Mouse (Mus musculus): ENCODE measurements around the gene Ros1. TPM values are rescaled to one million over a fixed set of nuclear protein-coding genes. Genes with fewer than 3 reads are reported as not detected.

Ros1 gene
- polyA plus RNA-seq, 1 experiment: not detected

GRCm38 (mm10) chr10:52133354-52134074 is 61.5 kb downstream of the Ros1 start:
- Histone ChIP-seq H3K27me3 (ENCODE audit: control insufficient read depth, insufficient read depth, insufficient read length) (no peaks in the 10 kb centered on the region), H3K4me3 (ENCODE audit: insufficient read depth, poor library complexity, severe bottlenecking) (no peak overlapping the region), H3K36me3 (ENCODE audit: control insufficient read depth, insufficient read depth) (no peaks in the 10 kb centered on the region), H3K79me2 (ENCODE audit: control insufficient read depth, insufficient read depth) (no peaks in the 10 kb centered on the region), H3K79me3 (ENCODE audit: low read depth) (no peaks in the 10 kb centered on the region), H3ac (ENCODE audit: control insufficient read depth, insufficient read length, low read depth) (no peak overlapping the region)
- TF ChIP-seq FOSL1 (IDR thresholded peaks at IDR 0.05; ENCODE audit: insufficient read depth, low read length, poor library complexity, severe bottlenecking) (no peak), USF1 (IDR thresholded peaks at IDR 0.05; ENCODE audit: low read depth) (no peak), CEBPB (IDR thresholded peaks at IDR 0.05; ENCODE audit: low read depth) (no peak), CTCF (IDR thresholded peaks at IDR 0.05; ENCODE audit: control insufficient read depth, insufficient read depth, insufficient read length) (no peak), MYOD1 (IDR thresholded peaks at IDR 0.05; ENCODE audit: control insufficient read depth, insufficient read length, low read depth) (no peak), MAX (IDR thresholded peaks at IDR 0.05) (no peak), MYOG (IDR thresholded peaks at IDR 0.05; ENCODE audit: control insufficient read depth, extremely low read depth, insufficient read length) (no peak)

- no peak for TF ChIP-seq MAX (IDR thresholded peaks at IDR 0.05)
- TF ChIP-seq USF1 (IDR thresholded peaks at IDR 0.05; ENCODE audit: low read depth): no peak
- no peak for TF ChIP-seq CTCF (IDR thresholded peaks at IDR 0.05; ENCODE audit: control insufficient read depth, insufficient read depth, insufficient read length)
- TF ChIP-seq FOSL1 (IDR thresholded peaks at IDR 0.05; ENCODE audit: insufficient read depth, low read length, poor library complexity, severe bottlenecking): no peak
- TF ChIP-seq MYOG (IDR thresholded peaks at IDR 0.05; ENCODE audit: control insufficient read depth, extremely low read depth, insufficient read length): no peak
- TF ChIP-seq CEBPB (IDR thresholded peaks at IDR 0.05; ENCODE audit: low read depth): no peak
- TF ChIP-seq MYOD1 (IDR thresholded peaks at IDR 0.05; ENCODE audit: control insufficient read depth, insufficient read length, low read depth): no peak
- Histone ChIP-seq H3K27me3 (ENCODE audit: control insufficient read depth, insufficient read depth, insufficient read length) (no peaks in the 10 kb centered on the region), H3K79me3 (ENCODE audit: low read depth) (no peaks in the 10 kb centered on the region), H3ac (ENCODE audit: control insufficient read depth, insufficient read length, low read depth) (no peak overlapping the region), H3K79me2 (ENCODE audit: control insufficient read depth, insufficient read depth) (no peaks in the 10 kb centered on the region), H3K4me3 (ENCODE audit: insufficient read depth, poor library complexity, severe bottlenecking) (no peak overlapping the region), H3K36me3 (ENCODE audit: control insufficient read depth, insufficient read depth) (no peaks in the 10 kb centered on the region)
Observed at GRCm38 (mm10) chr10:52130762-52131161, 64.3 kb downstream of the Ros1 start.

GRCm38 (mm10) chr10:52128874-52129412 is 66.1 kb downstream of the Ros1 start:
- H3ac ChIP-seq (ENCODE audit: control insufficient read depth, insufficient read length, low read depth): no peak overlapping the region
- no peaks in the 10 kb centered on the region for H3K36me3 ChIP-seq (ENCODE audit: control insufficient read depth, insufficient read depth)
- H3K27me3 ChIP-seq (ENCODE audit: control insufficient read depth, insufficient read depth, insufficient read length): no peaks in the 10 kb centered on the region
- TF ChIP-seq MYOG (IDR thresholded peaks at IDR 0.05; ENCODE audit: control insufficient read depth, extremely low read depth, insufficient read length) (no peak), CEBPB (IDR thresholded peaks at IDR 0.05; ENCODE audit: low read depth) (no peak), MYOD1 (IDR thresholded peaks at IDR 0.05; ENCODE audit: control insufficient read depth, insufficient read length, low read depth) (no peak), CTCF (IDR thresholded peaks at IDR 0.05; ENCODE audit: control insufficient read depth, insufficient read depth, insufficient read length) (no peak), FOSL1 (IDR thresholded peaks at IDR 0.05; ENCODE audit: insufficient read depth, low read length, poor library complexity, severe bottlenecking) (no peak), USF1 (IDR thresholded peaks at IDR 0.05; ENCODE audit: low read depth) (no peak), MAX (IDR thresholded peaks at IDR 0.05) (no peak)
- no peak overlapping the region for H3K4me3 ChIP-seq (ENCODE audit: insufficient read depth, poor library complexity, severe bottlenecking)
- H3K79me2 ChIP-seq (ENCODE audit: control insufficient read depth, insufficient read depth): no peaks in the 10 kb centered on the region
- no peaks in the 10 kb centered on the region for H3K79me3 ChIP-seq (ENCODE audit: low read depth)

GRCm38 (mm10) chr10:52106164-52106757 is 88.8 kb downstream of the Ros1 start:
- H3K36me3 ChIP-seq (ENCODE audit: control insufficient read depth, insufficient read depth): no peaks in the 10 kb centered on the region
- H3K79me3 ChIP-seq (ENCODE audit: low read depth): no peaks in the 10 kb centered on the region
- H3ac ChIP-seq (ENCODE audit: control insufficient read depth, insufficient read length, low read depth): no peak overlapping the region
- TF ChIP-seq CTCF (IDR thresholded peaks at IDR 0.05; ENCODE audit: control insufficient read depth, insufficient read depth, insufficient read length): peak; percentile 13
- TF ChIP-seq MAX (IDR thresholded peaks at IDR 0.05): no peak
- H3K4me3 ChIP-seq (ENCODE audit: insufficient read depth, poor library complexity, severe bottlenecking): no peak overlapping the region
- no peaks in the 10 kb centered on the region for H3K27me3 ChIP-seq (ENCODE audit: control insufficient read depth, insufficient read depth, insufficient read length)
- no peaks in the 10 kb centered on the region for H3K79me2 ChIP-seq (ENCODE audit: control insufficient read depth, insufficient read depth)

GRCm38 (mm10) chr10:52101273-52101672 is 93.8 kb downstream of the Ros1 start:
- no peak overlapping the region for H3K4me3 ChIP-seq (ENCODE audit: insufficient read depth, poor library complexity, severe bottlenecking)

More at GRCm38 (mm10) chr10:52101273-52101672, 93.8 kb downstream of the Ros1 start:
- no peaks in the 10 kb centered on the region for H3K27me3 ChIP-seq (ENCODE audit: control insufficient read depth, insufficient read depth, insufficient read length)
- no peak overlapping the region for H3ac ChIP-seq (ENCODE audit: control insufficient read depth, insufficient read length, low read depth)
- H3K79me2 ChIP-seq (ENCODE audit: control insufficient read depth, insufficient read depth): no peaks in the 10 kb centered on the region
- no peaks in the 10 kb centered on the region for H3K36me3 ChIP-seq (ENCODE audit: control insufficient read depth, insufficient read depth)
- no peak for TF ChIP-seq MYOG (IDR thresholded peaks at IDR 0.05; ENCODE audit: control insufficient read depth, extremely low read depth, insufficient read length)
- TF ChIP-seq USF1 (IDR thresholded peaks at IDR 0.05; ENCODE audit: low read depth): no peak
- no peak for TF ChIP-seq FOSL1 (IDR thresholded peaks at IDR 0.05; ENCODE audit: insufficient read depth, low read length, poor library complexity, severe bottlenecking)
- H3K79me3 ChIP-seq (ENCODE audit: low read depth): no peaks in the 10 kb centered on the region
